Comparison of ENCODE assay signal across 14 mouse cellular contexts in genomic region chr2:169311356-169311755, GRCm38 (mm10).
DNase-seq lines count a peak whose midpoint lies in the region; ATAC-seq and TF ChIP-seq lines count a peak whose summit lies in the region.
"Had no signal": no experiment of that assay in that cellular context is flagged by ENCODE, and none has a peak within 500 bp of the region (broad histone marks: within the 10 kb centered on the region; RNA-seq: fewer than 3 reads in every experiment).

No protein-coding gene starts in this region.

- TF ChIP-seq EP300 in lung, postnatal 0 days (IDR thresholded peaks at IDR 0.05), result no peak

- no peak for TF ChIP-seq CTCF in lung, postnatal 0 days (IDR thresholded peaks at IDR 0.05)

- no peaks in the 10 kb centered on the region for H3K36me3 ChIP-seq in forebrain, embryonic 13.5 days (ENCODE audit: poor library complexity, severe bottlenecking)
- H3K36me3 ChIP-seq in forebrain, embryonic 14.5 days (ENCODE audit: control insufficient read depth, insufficient read depth, low read length), result no peaks in the 10 kb centered on the region
- no peaks in the 10 kb centered on the region for H3K36me3 ChIP-seq in lung, postnatal 0 days (ENCODE audit: insufficient read depth, low read length)
- no peaks in the 10 kb centered on the region for H3K36me3 ChIP-seq in heart, embryonic 14.5 days (ENCODE audit: control insufficient read depth, insufficient read depth, low read length)
- H3K36me3 ChIP-seq in midbrain, embryonic 16.5 days (ENCODE audit: control insufficient read depth, insufficient read depth, low read length), result no peaks in the 10 kb centered on the region
- H3K36me3 ChIP-seq: embryonic facial prominence, embryonic 13.5 days; lung, embryonic 15.5 days had no signal

- 49% methylated on average over 4 of the region's 4 CpGs for WGBS in forebrain, embryonic 13.5 days
- 35% methylated on average over 4 of the region's 4 CpGs for WGBS in forebrain, embryonic 14.5 days
- WGBS in lung, postnatal 0 days, result 48% methylated on average over 4 of the region's 4 CpGs
- 13% methylated on average over 4 of the region's 4 CpGs for WGBS in heart, embryonic 14.5 days
- 49% methylated on average over 4 of the region's 4 CpGs for WGBS in midbrain, embryonic 16.5 days

- H3K4me2 ChIP-seq in forebrain, embryonic 13.5 days, result peak overlapping the region; percentile 8; the same call in 1 of the 2 replicates
- no peak overlapping the region for H3K4me2 ChIP-seq in forebrain, embryonic 14.5 days (ENCODE audit: low read length)
- H3K4me2 ChIP-seq in lung, postnatal 0 days (replicated peaks; ENCODE audit: low read depth, low read length), result no peak overlapping the region
- peak overlapping the region; percentile 35 for H3K4me2 ChIP-seq in heart, embryonic 14.5 days (ENCODE audit: low read length)
- H3K4me2 ChIP-seq in midbrain, embryonic 16.5 days (ENCODE audit: low read length), result no peak overlapping the region
- H3K4me2 ChIP-seq: embryonic facial prominence, embryonic 13.5 days; lung, embryonic 15.5 days had no signal

- no peak overlapping the region for H3K9ac ChIP-seq in forebrain, embryonic 13.5 days
- H3K9ac ChIP-seq in forebrain, embryonic 14.5 days (ENCODE audit: low read length), result no peak overlapping the region
- no peak overlapping the region for H3K9ac ChIP-seq in lung, postnatal 0 days (replicated peaks; ENCODE audit: low read depth)
- H3K9ac ChIP-seq in heart, embryonic 14.5 days (ENCODE audit: low read length), result no peak overlapping the region
- H3K9ac ChIP-seq in midbrain, embryonic 16.5 days (ENCODE audit: low read depth, low read length), result no peak overlapping the region
- H3K9ac ChIP-seq: embryonic facial prominence, embryonic 13.5 days; lung, embryonic 15.5 days had no signal

- H3K4me3 ChIP-seq in forebrain, embryonic 13.5 days, result no peak overlapping the region
- no peak overlapping the region for H3K4me3 ChIP-seq in forebrain, embryonic 14.5 days (ENCODE audit: low read depth, low read length)
- H3K4me3 ChIP-seq in lung, postnatal 0 days (ENCODE audit: low read depth, low read length), result no peak overlapping the region
- no peak overlapping the region for H3K4me3 ChIP-seq in heart, embryonic 14.5 days (ENCODE audit: control insufficient read depth in 1 of 2, insufficient read depth in 1 of 2, low read depth in 1 of 2, low read length in 2 of 2)
- no peak overlapping the region for H3K4me3 ChIP-seq in midbrain, embryonic 16.5 days (ENCODE audit: low read depth, low read length)
- H3K4me3 ChIP-seq: embryonic facial prominence, embryonic 13.5 days; layer of hippocampus, adult 2 months; lung, embryonic 15.5 days; megakaryocyte, embryonic 14.5 days had no signal

- H3K27me3 ChIP-seq in forebrain, embryonic 13.5 days, result no peaks in the 10 kb centered on the region
- no peaks in the 10 kb centered on the region for H3K27me3 ChIP-seq in forebrain, embryonic 14.5 days (replicated peaks; ENCODE audit: control insufficient read depth, insufficient read depth, low read length)
- no peaks in the 10 kb centered on the region for H3K27me3 ChIP-seq in lung, postnatal 0 days (replicated peaks; ENCODE audit: insufficient read depth, low read length)
- H3K27me3 ChIP-seq in heart, embryonic 14.5 days (ENCODE audit: control insufficient read depth, insufficient read depth, low read length), result no peaks in the 10 kb centered on the region
- no peaks in the 10 kb centered on the region for H3K27me3 ChIP-seq in midbrain, embryonic 16.5 days (ENCODE audit: control insufficient read depth, insufficient read depth, low read depth, low read length)
- H3K27me3 ChIP-seq: embryonic facial prominence, embryonic 13.5 days; lung, embryonic 15.5 days; megakaryocyte, embryonic 14.5 days had no signal

- H3K27ac ChIP-seq in forebrain, embryonic 13.5 days, result no peak overlapping the region
- no peak overlapping the region for H3K27ac ChIP-seq in forebrain, embryonic 14.5 days (ENCODE audit: low read depth, low read length)
- H3K27ac ChIP-seq in lung, postnatal 0 days (ENCODE audit: low read length), result no peak overlapping the region
- 0 out of 4 replicates have a peak overlapping the region, but pooled peaks of 1 of the 2 experiments have one; percentile 17 for H3K27ac ChIP-seq in heart, embryonic 14.5 days (replicated peaks in 1 of 2; ENCODE audit: control insufficient read depth in 1 of 2, insufficient read depth in 1 of 2, low read depth in 2 of 2, low read length in 2 of 2)
- H3K27ac ChIP-seq in midbrain, embryonic 16.5 days (ENCODE audit: low read length), result peak overlapping the region; percentile 65; the same call in 1 of the 2 replicates
- H3K27ac ChIP-seq: embryonic facial prominence, embryonic 13.5 days; layer of hippocampus, adult 2 months; lung, embryonic 15.5 days had no signal

- no peak for ATAC-seq in forebrain, embryonic 13.5 days
- no peak for ATAC-seq in forebrain, embryonic 14.5 days
- no peak; the same call in 1 of the 2 replicates for ATAC-seq in lung, postnatal 0 days
- ATAC-seq in heart, embryonic 14.5 days (ENCODE audit: insufficient number of reproducible peaks, insufficient read depth, low FRiP score, low read depth), result no peak
- ATAC-seq in midbrain, embryonic 16.5 days, result no peak

- no peaks in the 10 kb centered on the region for H3K9me3 ChIP-seq in forebrain, embryonic 13.5 days (replicated peaks)
- H3K9me3 ChIP-seq in forebrain, embryonic 14.5 days (replicated peaks; ENCODE audit: control insufficient read depth, low read length), result no peaks in the 10 kb centered on the region
- H3K9me3 ChIP-seq in lung, postnatal 0 days (ENCODE audit: low read length), result no peaks in the 10 kb centered on the region
- H3K9me3 ChIP-seq in heart, embryonic 14.5 days (ENCODE audit: control insufficient read depth, low read length), result 0 out of 2 replicates have a peak, but pooled peaks cover under 1% of the 10 kb centered on the region
- H3K9me3 ChIP-seq in midbrain, embryonic 16.5 days (replicated peaks; ENCODE audit: control insufficient read depth, low read length, poor library complexity, severe bottlenecking), result no peaks in the 10 kb centered on the region
- H3K9me3 ChIP-seq: embryonic facial prominence, embryonic 13.5 days; lung, embryonic 15.5 days had no signal

- DNase-seq in forebrain, embryonic 14.5 days (ENCODE audit: low spot score), result no peak
- DNase-seq in lung, postnatal 0 days (ENCODE audit: low spot score), result peak; percentile 5
- DNase-seq in lung, postnatal 4 days, result no peak
- no peak for DNase-seq in ovary, adult 18-20 months (ENCODE audit: low spot score)
- no peak for DNase-seq in yolk sac, embryonic 10.5 days (ENCODE audit: low spot score)
- DNase-seq: adrenal gland, postnatal 14 days; gastrocnemius, postnatal 14 days had no signal

- H3K4me1 ChIP-seq in forebrain, embryonic 13.5 days, result peaks cover 18% of the 10 kb centered on the region
- H3K4me1 ChIP-seq in forebrain, embryonic 14.5 days (ENCODE audit: control insufficient read depth, insufficient read depth, low read length), result peaks cover 10% of the 10 kb centered on the region
- H3K4me1 ChIP-seq in lung, postnatal 0 days (ENCODE audit: insufficient read depth, low read depth, low read length), result no peaks in the 10 kb centered on the region
- H3K4me1 ChIP-seq in heart, embryonic 14.5 days (ENCODE audit: control insufficient read depth in 2 of 2, insufficient read depth in 2 of 2, low read length in 2 of 2), result peaks cover 4 to 7% of the 10 kb centered on the region in 2 experiments; a peak in 1 of 4 replicates
- peaks cover 10% of the 10 kb centered on the region for H3K4me1 ChIP-seq in midbrain, embryonic 16.5 days (ENCODE audit: control insufficient read depth, insufficient read depth, low read length)
- H3K4me1 ChIP-seq: lung, embryonic 15.5 days; megakaryocyte, embryonic 14.5 days had no signal

Comparison
In these comparisons a context has a peak if more than half of its experiments do, and no peak if none do; other contexts are left out.
1. H3K4me2 ChIP-seq: peak in forebrain, embryonic 13.5 days (single experiment) and heart, embryonic 14.5 days (single experiment); none in forebrain, embryonic 14.5 days (single experiment), lung, postnatal 0 days (single experiment) and midbrain, embryonic 16.5 days (single experiment).